Mouse (Mus musculus) spleen, adult 2 months (tissue): Measurements from ENCODE around the gene Asic1. TPM values are rescaled to one million over a fixed set of nuclear protein-coding genes. Genes with fewer than 3 reads are reported as not detected.

Experiments
- DNase-seq, 2 experiments: peaks; one replicate each; pipeline versions ENCODE4 v3.0.0 to v3.0.0-alpha.2; 2012 to 2021; ENCODE audit warnings: low spot score in 2 of 2, low read depth in 1 of 2
- H3K27ac ChIP-seq: fragments of 200-500 bp; 2 replicates; pipeline ENCODE4 v1.5.1; 2012; ENCODE audit warnings: low read length, inconsistent platforms; ENCODE audit not compliant: insufficient read depth
- H3K27me3 ChIP-seq: fragments of 200-500 bp; 2 replicates; pipeline ENCODE4 v1.6.1; 2012; ENCODE audit warnings: mild to moderate bottlenecking, moderate library complexity, low read length, inconsistent platforms; ENCODE audit not compliant: control insufficient read depth, insufficient read depth
- H3K36me3 ChIP-seq: fragments of 200-500 bp; 2 replicates; pipeline ENCODE4 v1.6.1; 2012; ENCODE audit warnings: mild to moderate bottlenecking, low read length, inconsistent platforms; ENCODE audit not compliant: control insufficient read depth, insufficient read depth
- H3K4me1 ChIP-seq: fragments of 200-500 bp; 2 replicates; pipeline ENCODE4 v1.6.1; 2011; ENCODE audit warnings: inconsistent platforms; ENCODE audit not compliant: control insufficient read depth, insufficient read depth, insufficient read length
- H3K4me3 ChIP-seq: fragments of 200-500 bp; 2 replicates; pipeline ENCODE4 v1.5.1; 2011; ENCODE audit warnings: mild to moderate bottlenecking, inconsistent platforms; ENCODE audit not compliant: insufficient read depth, insufficient read length; ENCODE audit errors: extremely low read depth
- CTCF ChIP-seq: fragments of 200-500 bp; IDR thresholded peaks from 2 replicates; pipeline ENCODE4 v1.5.1; 2011; ENCODE audit warnings: mild to moderate bottlenecking, inconsistent platforms; ENCODE audit not compliant: insufficient read depth, insufficient read length, insufficient replicate concordance; ENCODE audit errors: extremely low read depth
- POLR2A ChIP-seq: fragments of 200-500 bp; IDR thresholded peaks from 2 replicates; pipeline ENCODE4 v1.6.1; 2011; ENCODE audit warnings: low read depth, low read length, inconsistent platforms
- WGBS: fragments of 180-500 bp; shearing (Covaris S2); methylation state at CpG from one replicate; pipeline ENCODE4 v1.1.7; 2018; 5-methylcytosine and 5-hydroxymethylcytosine counted together
- polyA plus RNA-seq: library from polyadenylated mRNA; depleted of rRNA; stranded (reverse); fragments of >200 nt; gene quantifications from 2 replicates; pipeline ENCODE4 v1.2.3, GENCODE M21; 2012

Asic1 gene
- polyA plus RNA-seq, 1 experiment: 2.0 TPM

DNA sequence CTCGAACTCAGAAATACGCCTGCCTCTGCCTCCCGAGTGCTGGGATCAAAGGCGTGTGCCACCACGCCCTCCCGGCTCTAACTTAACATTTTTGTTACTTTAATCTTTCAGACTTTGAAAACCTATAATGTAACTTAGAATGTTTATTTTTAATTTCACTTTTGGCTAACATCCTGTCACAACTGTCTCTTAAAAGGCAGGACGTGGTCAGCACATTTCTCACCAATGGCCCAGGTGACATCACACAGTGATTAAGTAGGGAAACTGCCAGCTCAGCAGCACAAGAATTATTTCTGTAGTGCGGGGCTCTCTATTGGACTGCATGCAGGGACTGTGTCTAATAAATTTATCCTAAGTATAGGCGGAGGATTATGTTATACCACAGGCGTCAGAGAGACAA, 26.3 kb upstream of the Asic1 start:
- no peak for TF ChIP-seq CTCF
- TF ChIP-seq POLR2A: no peak
- no peaks in the 10 kb centered on the region for H3K4me1 ChIP-seq
- no peaks in the 10 kb centered on the region for H3K27me3 ChIP-seq
- no peaks in the 10 kb centered on the region for H3K36me3 ChIP-seq
- no peak for DNase-seq
- no peak overlapping the region for H3K27ac ChIP-seq
- no peak overlapping the region for H3K4me3 ChIP-seq
- whole genome bisulfite sequencing: 71% methylated on average over 10 of the region's 10 CpGs

DNA sequence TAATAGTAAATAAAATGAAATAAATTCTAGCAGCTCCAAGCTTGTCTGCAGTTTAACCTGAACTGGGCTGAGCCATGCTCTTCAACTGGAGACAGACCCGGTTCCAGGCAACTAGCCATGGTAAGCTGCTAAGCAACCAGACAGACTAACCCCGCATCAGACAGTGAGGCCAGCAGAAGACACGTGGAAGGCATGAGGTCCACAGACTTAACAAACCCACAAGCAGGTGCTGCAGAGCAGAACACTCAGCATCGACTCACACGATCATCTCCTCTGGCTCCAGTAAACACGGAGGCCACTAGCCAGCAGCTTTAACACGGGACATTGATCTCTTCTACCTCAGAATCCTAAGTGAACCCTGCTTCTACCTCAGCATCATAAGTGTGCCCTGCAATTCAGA, 25.4 kb upstream of the Asic1 start:
- Histone ChIP-seq H3K27me3 (no peaks in the 10 kb centered on the region), H3K4me3 (no peak overlapping the region), H3K27ac (no peak overlapping the region), H3K36me3 (no peaks in the 10 kb centered on the region), H3K4me1 (peaks cover 5% of the 10 kb centered on the region; the same call in 1 of the 2 replicates)
- DNase-seq: no peak
- no peak for TF ChIP-seq CTCF
- no peak for TF ChIP-seq POLR2A
- 58% methylated on average over 7 of the region's 7 CpGs for WGBS

DNA sequence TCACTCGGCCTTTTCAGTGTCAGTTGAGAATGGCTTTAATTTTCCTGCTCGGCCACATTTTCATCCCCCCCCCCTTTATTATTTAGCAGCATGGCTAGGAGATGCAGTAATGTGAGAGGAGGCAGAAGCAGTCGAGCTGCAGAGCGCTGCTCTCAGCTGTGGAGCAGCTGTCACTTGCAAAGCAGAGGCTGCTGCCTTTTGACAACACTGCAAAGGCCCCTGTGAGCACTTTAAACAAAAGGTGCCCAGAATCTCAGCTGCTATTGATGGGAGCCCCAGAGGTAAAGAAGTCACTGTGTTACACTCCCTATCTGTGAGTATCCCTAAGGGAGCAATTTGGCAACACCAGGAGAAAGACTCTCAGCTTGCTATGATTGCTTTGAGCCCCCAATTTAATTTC, 21.8 kb upstream of the Asic1 start:
- Histone ChIP-seq H3K4me3 (no peak overlapping the region), H3K4me1 (peaks cover 5% of the 10 kb centered on the region), H3K27ac (no peak overlapping the region), H3K36me3 (no peaks in the 10 kb centered on the region), H3K27me3 (no peaks in the 10 kb centered on the region)
- TF ChIP-seq CTCF: no peak
- no peak for TF ChIP-seq POLR2A
- DNase-seq: no peak
- 78% methylated on average over 4 of the region's 4 CpGs for WGBS

DNA sequence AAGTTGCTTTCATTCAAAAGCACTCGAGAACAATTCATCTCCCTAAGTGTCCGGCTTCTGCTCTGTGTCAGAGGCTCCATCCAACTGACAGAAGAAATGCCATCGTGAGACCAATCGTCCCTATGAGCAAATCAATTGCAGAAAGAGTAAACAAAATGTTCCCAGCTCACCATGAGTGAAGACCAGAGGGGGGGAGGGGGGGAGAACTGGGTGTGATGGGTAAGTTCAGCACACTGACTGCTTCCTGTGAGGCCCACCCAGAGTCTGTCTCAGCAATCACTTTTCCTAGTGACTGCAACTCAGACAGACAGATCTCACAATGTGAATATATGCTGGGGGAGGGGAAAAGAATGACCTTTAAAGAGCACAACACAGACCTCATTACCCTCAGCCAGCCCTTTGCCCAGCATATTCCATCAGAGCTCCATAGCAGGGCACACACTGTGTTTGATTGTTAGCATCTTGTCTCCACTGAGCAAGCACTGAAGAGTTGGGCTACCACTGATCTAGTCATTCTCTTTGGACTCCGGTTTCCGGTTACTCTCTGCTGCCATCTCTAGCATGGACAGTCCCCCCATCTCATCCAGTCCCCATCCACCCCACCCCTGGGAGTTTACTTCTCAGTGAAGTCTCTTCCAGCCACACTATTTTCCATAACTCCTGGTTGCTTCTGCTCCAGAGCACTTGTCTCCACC, 21.0 kb upstream of the Asic1 start:
- 69% methylated on average over 6 of the region's 6 CpGs for WGBS
- no peak for DNase-seq
- Histone ChIP-seq H3K27me3 (peaks cover 5% of the 10 kb centered on the region; the same call in 1 of the 2 replicates), H3K36me3 (no peaks in the 10 kb centered on the region), H3K4me1 (peaks cover 5% of the 10 kb centered on the region), H3K27ac (peak overlapping the region; percentile 15; the same call in 1 of the 2 replicates), H3K4me3 (no peak overlapping the region)
- TF ChIP-seq CTCF: no peak
- no peak for TF ChIP-seq POLR2A

DNA sequence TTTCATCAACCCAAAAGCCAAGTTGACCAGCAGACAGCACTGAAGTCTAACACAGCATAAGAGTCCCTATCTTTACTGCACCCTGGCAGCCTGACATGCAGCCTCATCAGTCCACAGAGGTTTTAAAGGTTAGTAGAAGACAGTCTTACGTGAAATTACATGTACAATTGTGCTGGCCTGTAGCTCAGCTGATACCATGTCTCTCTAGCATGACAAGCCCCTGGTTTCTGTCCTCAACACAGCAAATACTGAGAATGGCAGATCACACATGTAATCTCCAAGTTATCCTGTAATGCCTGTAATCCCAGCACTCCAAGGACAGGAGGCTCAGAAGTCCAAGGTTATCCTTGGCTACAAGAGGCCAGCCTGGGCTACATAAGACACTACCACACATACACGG, 19.9 kb upstream of the Asic1 start:
- no peak for TF ChIP-seq CTCF
- TF ChIP-seq POLR2A: no peak
- DNase-seq: no peak
- peaks cover 5% of the 10 kb centered on the region for H3K4me1 ChIP-seq
- no peak overlapping the region for H3K27ac ChIP-seq
- H3K27me3 ChIP-seq: peaks cover 5% of the 10 kb centered on the region; the same call in 1 of the 2 replicates
- peak overlapping the region; percentile 16; the same call in 1 of the 2 replicates for H3K4me3 ChIP-seq
- no peaks in the 10 kb centered on the region for H3K36me3 ChIP-seq
- 50% methylated on average over 2 of the region's 2 CpGs for WGBS

DNA sequence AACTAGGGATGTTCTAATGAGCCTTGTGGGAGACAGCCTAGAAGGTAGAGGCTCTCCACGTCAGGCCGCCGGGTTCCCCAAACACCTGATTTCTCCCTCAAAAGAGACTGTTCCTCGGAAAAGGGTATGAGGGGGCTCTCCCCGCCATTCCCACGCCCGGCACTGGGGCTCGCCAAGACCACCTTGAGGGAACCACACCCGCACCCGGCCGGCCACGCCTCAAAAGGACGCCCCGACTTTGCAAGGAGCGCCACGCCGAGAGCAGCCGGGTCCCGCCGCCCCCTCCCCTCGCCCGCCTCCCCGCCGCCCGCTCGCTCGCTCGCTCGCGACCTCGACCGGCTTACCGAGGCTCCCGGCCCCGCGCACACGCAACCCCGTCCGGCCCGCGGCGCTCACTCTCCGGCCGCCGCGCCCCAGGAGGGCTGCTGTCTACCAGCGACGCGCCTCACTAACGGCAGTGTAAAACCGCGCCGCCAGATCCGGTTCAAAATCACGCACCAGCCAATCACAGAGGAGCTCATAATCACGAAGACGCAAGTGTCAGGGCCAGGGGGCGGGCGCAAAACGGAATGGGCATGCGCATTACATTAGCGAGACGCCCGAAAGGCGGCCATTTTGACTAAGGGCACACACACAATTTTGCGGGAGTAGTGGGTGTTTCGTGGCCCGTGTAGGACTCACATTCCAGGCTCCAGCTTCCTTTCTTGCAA, 18.9 kb upstream of the Asic1 start, which contains the start of gene Racgap1:
Gene Racgap1, minus strand, starts transcription at position 494 of the 710 bp plus-strand sequence.
- H3K4me1 ChIP-seq: peaks cover 5% of the 10 kb centered on the region
- H3K4me3 ChIP-seq: peak within 1 kb of the TSS; percentile 73
- no peak within 1 kb of the TSS for H3K27ac ChIP-seq
- H3K36me3 ChIP-seq: no peaks in the 10 kb centered on the region
- under 1% methylated on average over 68 of the region's 68 CpGs for WGBS
- H3K27me3 ChIP-seq: peaks cover 5% of the 10 kb centered on the region
- no peak for TF ChIP-seq CTCF
- TF ChIP-seq POLR2A: no peak
- peak; percentile 92 to 96 for DNase-seq
